In the genomic region with DNA sequence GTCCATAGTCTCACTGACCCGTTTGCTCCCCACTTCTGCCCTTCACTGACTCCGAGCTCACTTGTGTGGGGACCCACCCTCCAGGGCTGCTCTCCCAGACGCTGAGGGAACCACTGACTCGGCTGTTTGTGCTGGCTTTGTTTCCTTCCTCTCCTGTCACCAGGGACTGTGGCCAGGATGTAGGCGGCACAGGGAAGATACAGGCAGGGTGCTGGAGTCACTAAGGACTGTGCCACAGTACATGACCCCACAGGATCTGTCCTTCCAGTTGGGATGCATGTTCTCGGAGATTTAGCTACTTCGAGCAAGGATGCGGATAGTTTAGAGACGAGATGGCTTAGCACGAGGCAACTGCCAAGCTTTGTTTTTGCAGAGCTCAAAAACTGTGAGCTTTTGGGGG, we compare ENCODE assay signal across 7 mouse cellular contexts. TPM values are rescaled to one million over a fixed set of nuclear protein-coding genes. Genes with fewer than 3 reads are reported as not detected.
DNase-seq lines count a peak whose midpoint lies in the region; ATAC-seq lines count a peak whose summit lies in the region.

No protein-coding gene starts in this region.

- no peak overlapping the region for H3K4me2 ChIP-seq in heart, embryonic 11.5 days
- H3K4me2 ChIP-seq in liver, embryonic 16.5 days (ENCODE audit: low read depth, low read length) = no peak overlapping the region
- no peak overlapping the region for H3K4me2 ChIP-seq in midbrain, embryonic 14.5 days (ENCODE audit: low read length)

- peaks cover 2% of the 10 kb centered on the region; the same call in 1 of the 2 replicates for H3K4me1 ChIP-seq in heart, embryonic 11.5 days (ENCODE audit: control insufficient read depth, insufficient read depth, low read length)
- peaks cover 6% of the 10 kb centered on the region for H3K4me1 ChIP-seq in liver, embryonic 16.5 days (ENCODE audit: control insufficient read depth, low read depth, low read length)
- no peaks in the 10 kb centered on the region for H3K4me1 ChIP-seq in midbrain, embryonic 14.5 days (ENCODE audit: control insufficient read depth, insufficient read depth, low read length)

- 32% methylated on average over 10 of the region's 10 CpGs for WGBS in heart, embryonic 11.5 days (ENCODE audit: insufficient replicate concordance)
- 22% methylated on average over 10 of the region's 10 CpGs for WGBS in liver, embryonic 16.5 days (ENCODE audit: insufficient replicate concordance)
- WGBS in midbrain, embryonic 14.5 days = 48% methylated on average over 10 of the region's 10 CpGs

- peak; percentile 39 for DNase-seq in right cerebral cortex, adult 18-20 months
- no peak for DNase-seq in right cerebral cortex, adult 2 months (ENCODE audit: low spot score in 2 of 2)
- no peak for DNase-seq in ovary, postnatal 14 days (ENCODE audit: low spot score)
- DNase-seq in urinary bladder, adult 18-20 months (ENCODE audit: low spot score in 2 of 2) = no peak
- no peak for DNase-seq in midbrain, embryonic 14.5 days

- H3K27me3 ChIP-seq in heart, embryonic 11.5 days (ENCODE audit: control insufficient read depth, insufficient read depth, low read length) = no peaks in the 10 kb centered on the region
- H3K27me3 ChIP-seq in liver, embryonic 16.5 days (ENCODE audit: control insufficient read depth, insufficient read depth, low read depth, low read length) = peaks cover 6% of the 10 kb centered on the region
- H3K27me3 ChIP-seq in midbrain, embryonic 14.5 days (ENCODE audit: control insufficient read depth, insufficient read depth, low read length) = no peaks in the 10 kb centered on the region

- H3K27ac ChIP-seq in heart, embryonic 11.5 days (ENCODE audit: low read depth, low read length) = 0 out of 2 replicates have a peak overlapping the region, but pooled peaks have one; percentile 19
- no peak overlapping the region for H3K27ac ChIP-seq in liver, embryonic 16.5 days (ENCODE audit: low read length)
- no peak overlapping the region for H3K27ac ChIP-seq in midbrain, embryonic 14.5 days (replicated peaks; ENCODE audit: low read depth, low read length)

- H3K9ac ChIP-seq in heart, embryonic 11.5 days (ENCODE audit: low read depth, low read length) = no peak overlapping the region
- no peak overlapping the region for H3K9ac ChIP-seq in liver, embryonic 16.5 days (ENCODE audit: low read depth, low read length)
- H3K9ac ChIP-seq in midbrain, embryonic 14.5 days (replicated peaks; ENCODE audit: low read length) = no peak overlapping the region

- ATAC-seq in heart, embryonic 11.5 days (replicated peaks; ENCODE audit: insufficient number of reproducible peaks, low FRiP score, low TSS enrichment) = no peak
- ATAC-seq in liver, embryonic 16.5 days (ENCODE audit: low read depth) = peak; percentile 47
- no peak for ATAC-seq in midbrain, embryonic 14.5 days (ENCODE audit: low FRiP score, low TSS enrichment)

- H3K36me3 ChIP-seq in heart, embryonic 11.5 days (ENCODE audit: control insufficient read depth, insufficient read depth, low read length) = no peaks in the 10 kb centered on the region
- H3K36me3 ChIP-seq in liver, embryonic 16.5 days (ENCODE audit: control insufficient read depth, insufficient read depth) = no peaks in the 10 kb centered on the region
- H3K36me3 ChIP-seq in midbrain, embryonic 14.5 days (ENCODE audit: control insufficient read depth, insufficient read depth, low read length) = no peaks in the 10 kb centered on the region

- H3K4me3 ChIP-seq in heart, embryonic 11.5 days (ENCODE audit: low read depth, low read length) = no peak overlapping the region
- H3K4me3 ChIP-seq in liver, embryonic 16.5 days (ENCODE audit: low read depth, low read length) = no peak overlapping the region
- H3K4me3 ChIP-seq in midbrain, embryonic 14.5 days (replicated peaks; ENCODE audit: low read depth, low read length) = no peak overlapping the region

- H3K9me3 ChIP-seq in heart, embryonic 11.5 days (replicated peaks; ENCODE audit: control insufficient read depth, low read length) = no peaks in the 10 kb centered on the region
- H3K9me3 ChIP-seq in liver, embryonic 16.5 days (replicated peaks; ENCODE audit: control insufficient read depth, low read length) = no peaks in the 10 kb centered on the region
- H3K9me3 ChIP-seq in midbrain, embryonic 14.5 days (ENCODE audit: control insufficient read depth, low read length) = no peaks in the 10 kb centered on the region

RNA-seq across cellular contexts. Expression of a gene that starts 25.5 kb away (rescaled TPM):
- 23.0 and 24.3 TPM in 2 replicates for polyA plus RNA-seq in heart, embryonic 11.5 days (2014; fragmentation: Nextera tagmentation; extraction: Ambion mirVana)
- polyA plus RNA-seq in liver, embryonic 16.5 days (2015; fragmentation: Nextera tagmentation; extraction: Ambion mirVana) = 3.4 TPM in 2 replicates
- polyA plus RNA-seq in midbrain, embryonic 14.5 days (2014; fragmentation: Nextera tagmentation; extraction: Ambion mirVana) = 41.9 and 43.9 TPM in 2 replicates

RNA-seq across cellular contexts. Expression of a gene that starts 30.4 kb away (rescaled TPM):
- 13.0 and 13.7 TPM in 2 replicates for polyA plus RNA-seq in heart, embryonic 11.5 days (2014; fragmentation: Nextera tagmentation; extraction: Ambion mirVana)
- polyA plus RNA-seq in liver, embryonic 16.5 days (2015; fragmentation: Nextera tagmentation; extraction: Ambion mirVana) = 42.9 and 45.5 TPM in 2 replicates
- polyA plus RNA-seq in midbrain, embryonic 14.5 days (2014; fragmentation: Nextera tagmentation; extraction: Ambion mirVana) = 2.8 and 5.6 TPM in 2 replicates
